Mouse (Mus musculus): ENCODE measurements around the gene Ptgfrn. TPM values are rescaled to one million over a fixed set of nuclear protein-coding genes. Genes with fewer than 3 reads are reported as not detected.

Ptgfrn gene
- total RNA-seq, 1 experiment: 52.3 TPM

GRCm38 (mm10) chr3:101015254-101015653, 94.8 kb downstream of the Ptgfrn start:
- Histone ChIP-seq H3K4me1 (ENCODE audit: control insufficient read depth in 2 of 2, insufficient read depth in 2 of 2, low read length in 2 of 2, poor library complexity in 1 of 2) (no peaks in the 10 kb centered on the region), H3K9ac (ENCODE audit: insufficient read depth, low read depth, low read length, poor library complexity, severe bottlenecking) (no peak overlapping the region), H3K27ac (ENCODE audit: insufficient read depth, low read depth, low read length, poor library complexity, severe bottlenecking) (no peak overlapping the region), H3K36me3 (ENCODE audit: control insufficient read depth, insufficient read depth, low read length, poor library complexity, severe bottlenecking) (no peaks in the 10 kb centered on the region), H3K4me3 (ENCODE audit: insufficient read depth in 1 of 2, low read depth in 1 of 2, low read length in 2 of 2, poor library complexity in 1 of 2, severe bottlenecking in 1 of 2) (no peak overlapping the region), H3K9me3 (ENCODE audit: control insufficient read depth, insufficient read depth, low read depth, low read length) (no peaks in the 10 kb centered on the region)
- TF ChIP-seq ZC3H11A (IDR thresholded peaks at IDR 0.05; ENCODE audit: borderline replicate concordance, low read depth, low read length) (no peak), CHD2 (IDR thresholded peaks at IDR 0.05; ENCODE audit: low read depth, low read length) (no peak), ZNF384 (IDR thresholded peaks at IDR 0.05; ENCODE audit: low read depth, low read length) (no peak), MAFK (IDR thresholded peaks at IDR 0.05; ENCODE audit: insufficient read depth, low read depth, low read length) (no peak), HCFC1 (IDR thresholded peaks at IDR 0.05; ENCODE audit: borderline replicate concordance, insufficient read depth, low read length) (no peak)
- no peak for DNase-seq (ENCODE audit: low read depth, low spot score)
- in situ Hi-C loops (cut with MboI; ENCODE audit: low sequenced_read_pairs in 2 of 2, unreplicated experiment in 2 of 2): no loop called here

DNA sequence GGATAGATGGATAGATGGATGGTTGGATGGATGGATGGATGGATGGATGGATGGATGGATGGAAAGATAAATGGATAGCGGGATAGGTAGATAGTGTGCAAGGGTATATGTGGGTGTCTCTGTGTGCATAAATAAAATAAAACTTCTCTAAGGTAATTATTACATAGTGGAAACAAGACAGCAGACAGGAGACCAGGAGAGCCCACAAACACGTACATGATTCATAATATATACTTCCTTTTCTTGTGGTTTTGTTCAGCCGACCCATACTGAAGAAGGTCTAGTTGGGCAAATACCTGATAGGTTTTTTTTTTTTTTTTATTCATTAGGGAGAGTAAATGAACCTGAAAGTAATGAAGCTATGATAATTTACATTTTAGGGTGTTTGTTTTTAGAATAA, 96.5 kb downstream of the Ptgfrn start:
- in situ Hi-C loops (cut with MboI; ENCODE audit: low sequenced_read_pairs in 2 of 2, unreplicated experiment in 2 of 2): no loop called here
- Histone ChIP-seq H3K27ac (ENCODE audit: insufficient read depth, low read depth, low read length, poor library complexity, severe bottlenecking) (no peak overlapping the region), H3K9ac (ENCODE audit: insufficient read depth, low read depth, low read length, poor library complexity, severe bottlenecking) (no peak overlapping the region)

GRCm38 (mm10) chr3:101013005-101013404, 97.1 kb downstream of the Ptgfrn start:
- Histone ChIP-seq H3K4me1 (ENCODE audit: control insufficient read depth in 2 of 2, insufficient read depth in 2 of 2, low read length in 2 of 2, poor library complexity in 1 of 2) (no peaks in the 10 kb centered on the region), H3K36me3 (ENCODE audit: control insufficient read depth, insufficient read depth, low read length, poor library complexity, severe bottlenecking) (no peaks in the 10 kb centered on the region), H3K27ac (ENCODE audit: insufficient read depth, low read depth, low read length, poor library complexity, severe bottlenecking) (no peak overlapping the region), H3K9me3 (ENCODE audit: control insufficient read depth, insufficient read depth, low read depth, low read length) (no peaks in the 10 kb centered on the region), H3K9ac (ENCODE audit: insufficient read depth, low read depth, low read length, poor library complexity, severe bottlenecking) (no peak overlapping the region), H3K4me3 (ENCODE audit: insufficient read depth in 1 of 2, low read depth in 1 of 2, low read length in 2 of 2, poor library complexity in 1 of 2, severe bottlenecking in 1 of 2) (no peak overlapping the region)
- in situ Hi-C loops (cut with MboI; ENCODE audit: low sequenced_read_pairs in 2 of 2, unreplicated experiment in 2 of 2): no loop called here
- TF ChIP-seq MAFK (IDR thresholded peaks at IDR 0.05; ENCODE audit: insufficient read depth, low read depth, low read length): no peak
- no peak for TF ChIP-seq ZC3H11A (IDR thresholded peaks at IDR 0.05; ENCODE audit: borderline replicate concordance, low read depth, low read length)
- DNase-seq (ENCODE audit: low read depth, low spot score): no peak

More for the DNA sequence above, 96.5 kb downstream of the Ptgfrn start:
- Histone ChIP-seq H3K36me3 (ENCODE audit: control insufficient read depth, insufficient read depth, low read length, poor library complexity, severe bottlenecking) (no peaks in the 10 kb centered on the region), H3K4me3 (ENCODE audit: insufficient read depth in 1 of 2, low read depth in 1 of 2, low read length in 2 of 2, poor library complexity in 1 of 2, severe bottlenecking in 1 of 2) (no peak overlapping the region), H3K9me3 (ENCODE audit: control insufficient read depth, insufficient read depth, low read depth, low read length) (no peaks in the 10 kb centered on the region), H3K4me1 (ENCODE audit: control insufficient read depth in 2 of 2, insufficient read depth in 2 of 2, low read length in 2 of 2, poor library complexity in 1 of 2) (no peaks in the 10 kb centered on the region)
- TF ChIP-seq MAFK (IDR thresholded peaks at IDR 0.05; ENCODE audit: insufficient read depth, low read depth, low read length): no peak
- no peak for TF ChIP-seq HCFC1 (IDR thresholded peaks at IDR 0.05; ENCODE audit: borderline replicate concordance, insufficient read depth, low read length)
- TF ChIP-seq ZC3H11A (IDR thresholded peaks at IDR 0.05; ENCODE audit: borderline replicate concordance, low read depth, low read length): no peak
- TF ChIP-seq CHD2 (IDR thresholded peaks at IDR 0.05; ENCODE audit: low read depth, low read length): no peak
- no peak for TF ChIP-seq ZNF384 (IDR thresholded peaks at IDR 0.05; ENCODE audit: low read depth, low read length)
- DNase-seq (ENCODE audit: low read depth, low spot score): no peak

DNA sequence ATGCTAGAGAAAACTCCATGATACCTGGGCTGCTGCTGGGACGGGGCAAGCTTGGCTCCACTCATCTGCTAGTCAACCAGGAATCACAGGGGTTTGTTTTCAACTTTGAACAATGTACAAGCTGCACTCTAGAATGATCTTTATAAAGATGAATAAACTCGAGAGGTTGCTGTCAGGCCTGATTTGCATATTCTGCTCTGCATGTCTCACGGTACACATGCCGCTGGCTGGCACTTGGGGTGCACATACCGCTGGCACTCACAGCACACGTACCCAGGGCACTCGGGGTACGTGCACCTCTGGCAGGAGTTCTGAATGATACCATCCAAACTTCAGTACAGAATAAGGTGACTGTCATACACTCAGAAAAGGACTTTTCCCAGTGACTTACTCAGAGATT, 97.5 kb downstream of the Ptgfrn start:
- Histone ChIP-seq H3K9ac (ENCODE audit: insufficient read depth, low read depth, low read length, poor library complexity, severe bottlenecking) (no peak overlapping the region), H3K27ac (ENCODE audit: insufficient read depth, low read depth, low read length, poor library complexity, severe bottlenecking) (no peak overlapping the region), H3K36me3 (ENCODE audit: control insufficient read depth, insufficient read depth, low read length, poor library complexity, severe bottlenecking) (no peaks in the 10 kb centered on the region), H3K4me1 (ENCODE audit: control insufficient read depth in 2 of 2, insufficient read depth in 2 of 2, low read length in 2 of 2, poor library complexity in 1 of 2) (no peaks in the 10 kb centered on the region), H3K9me3 (ENCODE audit: control insufficient read depth, insufficient read depth, low read depth, low read length) (no peaks in the 10 kb centered on the region), H3K4me3 (ENCODE audit: insufficient read depth in 1 of 2, low read depth in 1 of 2, low read length in 2 of 2, poor library complexity in 1 of 2, severe bottlenecking in 1 of 2) (no peak overlapping the region)
- TF ChIP-seq MAFK (IDR thresholded peaks at IDR 0.05; ENCODE audit: insufficient read depth, low read depth, low read length): no peak
- DNase-seq (ENCODE audit: low read depth, low spot score): no peak
- in situ Hi-C loops (cut with MboI; ENCODE audit: low sequenced_read_pairs in 2 of 2, unreplicated experiment in 2 of 2): no loop called here

- no peak for TF ChIP-seq ZNF384 (IDR thresholded peaks at IDR 0.05; ENCODE audit: low read depth, low read length)
- no peak for TF ChIP-seq MAFK (IDR thresholded peaks at IDR 0.05; ENCODE audit: insufficient read depth, low read depth, low read length)
- TF ChIP-seq HCFC1 (IDR thresholded peaks at IDR 0.05; ENCODE audit: borderline replicate concordance, insufficient read depth, low read length): no peak
- TF ChIP-seq CHD2 (IDR thresholded peaks at IDR 0.05; ENCODE audit: low read depth, low read length): no peak
- no peak for TF ChIP-seq ZC3H11A (IDR thresholded peaks at IDR 0.05; ENCODE audit: borderline replicate concordance, low read depth, low read length)
- H3K4me3 ChIP-seq (ENCODE audit: insufficient read depth in 1 of 2, low read depth in 1 of 2, low read length in 2 of 2, poor library complexity in 1 of 2, severe bottlenecking in 1 of 2): no peak overlapping the region
- in situ Hi-C loops (cut with MboI; ENCODE audit: low sequenced_read_pairs in 2 of 2, unreplicated experiment in 2 of 2): no loop called here
- H3K9me3 ChIP-seq (ENCODE audit: control insufficient read depth, insufficient read depth, low read depth, low read length): no peaks in the 10 kb centered on the region
- H3K9ac ChIP-seq (ENCODE audit: insufficient read depth, low read depth, low read length, poor library complexity, severe bottlenecking): no peak overlapping the region
- no peak overlapping the region for H3K27ac ChIP-seq (ENCODE audit: insufficient read depth, low read depth, low read length, poor library complexity, severe bottlenecking)
- no peak for DNase-seq (ENCODE audit: low read depth, low spot score)
- H3K36me3 ChIP-seq (ENCODE audit: control insufficient read depth, insufficient read depth, low read length, poor library complexity, severe bottlenecking): no peaks in the 10 kb centered on the region
- no peaks in the 10 kb centered on the region for H3K4me1 ChIP-seq (ENCODE audit: control insufficient read depth in 2 of 2, insufficient read depth in 2 of 2, low read length in 2 of 2, poor library complexity in 1 of 2)
Observed at GRCm38 (mm10) chr3:101012131-101012571, 97.9 kb downstream of the Ptgfrn start.

Measured in ES-E14 (cell line).